Mouse (Mus musculus) MEL (cell line): ENCODE measurements around the gene Rbbp6. TPM values are rescaled to one million over a fixed set of nuclear protein-coding genes. Genes with fewer than 3 reads are reported as not detected.

ENCODE experiments used
- DNase-seq: peaks from one replicate; pipeline ENCODE4 v3.0.0; 2011; ENCODE audit warnings: low read depth, low spot score
- H3K27ac ChIP-seq: 2 replicates; pipeline ENCODE4 v1.5.1; 2012; ENCODE audit warnings: low read depth, mild to moderate bottlenecking, control low read depth, low read length, moderate library complexity; ENCODE audit not compliant: control insufficient read depth
- H3K27me3 ChIP-seq, 2 experiments: fragments of 150-350 bp in 1 of 2; sonication (generic) in 1 of 2; 2 replicates each; pipeline ENCODE4 v1.6.1; 2012; ENCODE audit warnings: low read length in 2 of 2, mild to moderate bottlenecking in 2 of 2, improper control_type of control experiment in 1 of 2, moderate library complexity in 1 of 2; ENCODE audit not compliant: insufficient read depth in 2 of 2, control insufficient read depth in 1 of 2
- H3K36me3 ChIP-seq, 2 experiments: 2 replicates each; pipeline ENCODE4 v1.6.1; 2012 to 2014; ENCODE audit warnings: low read length in 2 of 2, improper control_type of control experiment in 1 of 2, inconsistent platforms in 1 of 2, mild to moderate bottlenecking in 1 of 2; ENCODE audit not compliant: insufficient read depth in 2 of 2, control insufficient read depth in 1 of 2
- H3K4me1 ChIP-seq, 2 experiments: fragments of 150-350 bp in 1 of 2; sonication (generic) in 1 of 2; 2 replicates each; pipeline ENCODE4 v1.6.1; 2012; ENCODE audit warnings: low read length in 2 of 2, improper control_type of control experiment in 1 of 2, mild to moderate bottlenecking in 1 of 2; ENCODE audit not compliant: insufficient read depth in 2 of 2, control insufficient read depth in 1 of 2
- H3K4me3 ChIP-seq, 2 experiments: fragments of 150-350 bp in 1 of 2; sonication (generic) in 1 of 2; 2 replicates each; pipeline ENCODE4 v1.5.1; 2012; ENCODE audit warnings: low read depth in 2 of 2, low read length in 2 of 2, mild to moderate bottlenecking in 2 of 2, moderate library complexity in 2 of 2, control low read depth in 1 of 2, improper control_type of control experiment in 1 of 2; ENCODE audit not compliant: control insufficient read depth in 1 of 2, insufficient read depth in 1 of 2
- H3K79me2 ChIP-seq: 2 replicates; pipeline ENCODE4 v1.6.1; 2012; ENCODE audit warnings: mild to moderate bottlenecking, low read length, moderate library complexity; ENCODE audit not compliant: control insufficient read depth, poor library complexity, insufficient read depth
- H3K9ac ChIP-seq: 2 replicates; pipeline ENCODE4 v1.6.1; 2012; ENCODE audit warnings: low read depth, mild to moderate bottlenecking, control low read depth, low read length, moderate library complexity; ENCODE audit not compliant: control insufficient read depth, poor library complexity, severe bottlenecking
- H3K9me3 ChIP-seq: fragments of 150-350 bp; sonication (generic); replicated peaks from 2 replicates; pipeline ENCODE4 v1.6.1; 2012; ENCODE audit warnings: mild to moderate bottlenecking, low read length, improper control_type of control experiment, moderate library complexity; ENCODE audit not compliant: insufficient read depth
- CHD1 ChIP-seq: IDR thresholded peaks from 2 replicates; pipeline ENCODE4 v1.6.1; 2012; ENCODE audit warnings: low read depth, mild to moderate bottlenecking, inconsistent platforms, low read length, improper control_type of control experiment
- CTCF ChIP-seq, 3 experiments: IDR thresholded peaks in 2 of 3; conservative IDR thresholded peaks in 1 of 3; 2 replicates each; pipeline ENCODE4 v1.5.1; 2011 to 2012; ENCODE audit warnings: low read length in 3 of 3, low read depth in 2 of 3, mild to moderate bottlenecking in 2 of 3, improper control_type of control experiment in 1 of 3, inconsistent platforms in 1 of 3, mixed read lengths in 1 of 3, moderate library complexity in 1 of 3; ENCODE audit not compliant: control insufficient read depth in 1 of 3, insufficient read depth in 1 of 3, poor library complexity in 1 of 3, severe bottlenecking in 1 of 3
- E2F4 ChIP-seq: IDR thresholded peaks from 2 replicates; pipeline ENCODE4 v1.6.1; 2011; ENCODE audit warnings: low read depth, low read length, improper control_type of control experiment, borderline replicate concordance
- ELF1 ChIP-seq: IDR thresholded peaks from 2 replicates; pipeline ENCODE4 v1.6.1; 2014; ENCODE audit warnings: low read depth, mild to moderate bottlenecking, inconsistent platforms, low read length, improper control_type of control experiment, moderate library complexity
- GATA1 ChIP-seq: IDR thresholded peaks from 2 replicates; pipeline ENCODE4 v1.6.1; 2011; ENCODE audit warnings: low read depth, low read length, improper control_type of control experiment
- HCFC1 ChIP-seq: IDR thresholded peaks from 2 replicates; pipeline ENCODE4 v1.6.1; 2012; ENCODE audit warnings: low read depth, mild to moderate bottlenecking, inconsistent platforms, low read length, improper control_type of control experiment, moderate library complexity
- JUND ChIP-seq: IDR thresholded peaks from 2 replicates; pipeline ENCODE4 v1.6.1; 2011; ENCODE audit warnings: low read depth, mild to moderate bottlenecking, improper control_type of control experiment, low read length
- KAT2A ChIP-seq: conservative IDR thresholded peaks from 2 replicates; pipeline ENCODE4 v1.6.1; 2012; ENCODE audit warnings: low read depth, low read length, improper control_type of control experiment, inconsistent platforms
- MAX ChIP-seq: IDR thresholded peaks from 2 replicates; pipeline ENCODE4 v1.6.1; 2011; ENCODE audit warnings: low read length, improper control_type of control experiment
- MAZ ChIP-seq: IDR thresholded peaks from 2 replicates; pipeline ENCODE4 v1.6.1; 2012; ENCODE audit warnings: low read depth, mild to moderate bottlenecking, inconsistent platforms, low read length, improper control_type of control experiment
- MEF2A ChIP-seq: IDR thresholded peaks from 2 replicates; pipeline ENCODE4 v1.6.1; 2014; ENCODE audit warnings: low read depth, mild to moderate bottlenecking, inconsistent platforms, low read length, improper control_type of control experiment; ENCODE audit not compliant: poor library complexity, insufficient replicate concordance, severe bottlenecking; ENCODE audit errors: extremely low read depth
- MYB ChIP-seq: IDR thresholded peaks from 2 replicates; pipeline ENCODE4 v1.6.1; 2011; ENCODE audit warnings: mild to moderate bottlenecking, low read depth, low read length, improper control_type of control experiment
- NRF1 ChIP-seq: IDR thresholded peaks from 2 replicates; pipeline ENCODE4 v1.6.1; 2014; ENCODE audit warnings: low read depth, mild to moderate bottlenecking, inconsistent platforms, low read length, improper control_type of control experiment, moderate library complexity; ENCODE audit not compliant: poor library complexity, insufficient read depth, severe bottlenecking
- POLR2AphosphoS2 ChIP-seq: IDR thresholded peaks from 2 replicates; pipeline ENCODE4 v1.6.1; 2011; ENCODE audit warnings: low read length, improper control_type of control experiment
- RAD21 ChIP-seq: IDR thresholded peaks from 2 replicates; pipeline ENCODE4 v1.6.1; 2011; ENCODE audit warnings: mild to moderate bottlenecking, low read depth, low read length, improper control_type of control experiment
- RCOR1 ChIP-seq: IDR thresholded peaks from 2 replicates; pipeline ENCODE4 v1.6.1; 2012; ENCODE audit warnings: low read depth, mild to moderate bottlenecking, inconsistent platforms, low read length, improper control_type of control experiment
- SIN3A ChIP-seq: IDR thresholded peaks from 2 replicates; pipeline ENCODE4 v1.6.1; 2012; ENCODE audit warnings: low read length, improper control_type of control experiment, inconsistent platforms
- SMC3 ChIP-seq: IDR thresholded peaks from 2 replicates; pipeline ENCODE4 v1.6.1; 2011; ENCODE audit warnings: low read depth, low read length, improper control_type of control experiment
- TAL1 ChIP-seq: IDR thresholded peaks from 2 replicates; pipeline ENCODE4 v1.6.1; 2012; ENCODE audit warnings: mild to moderate bottlenecking, inconsistent platforms, low read length, moderate library complexity, mixed read lengths
- TBP ChIP-seq: IDR thresholded peaks from 2 replicates; pipeline ENCODE4 v1.8.0; 2011; ENCODE audit warnings: low read depth, low read length, improper control_type of control experiment
- TCF12 ChIP-seq: IDR thresholded peaks from 2 replicates; pipeline ENCODE4 v1.6.1; 2014; ENCODE audit warnings: low read depth, mild to moderate bottlenecking, inconsistent platforms, low read length, improper control_type of control experiment, moderate library complexity
- USF1 ChIP-seq: IDR thresholded peaks from 2 replicates; pipeline ENCODE4 v1.6.1; 2014; ENCODE audit warnings: low read depth, mild to moderate bottlenecking, inconsistent platforms, low read length, improper control_type of control experiment, moderate library complexity
- ZC3H11A ChIP-seq: IDR thresholded peaks from 2 replicates; pipeline ENCODE4 v1.6.1; 2012; ENCODE audit warnings: low read depth, mild to moderate bottlenecking, inconsistent platforms, low read length, improper control_type of control experiment
- ZKSCAN1 ChIP-seq: IDR thresholded peaks from 2 replicates; pipeline ENCODE4 v1.6.1; 2012; ENCODE audit warnings: low read depth, mild to moderate bottlenecking, inconsistent platforms, low read length, improper control_type of control experiment, moderate library complexity
- ZMIZ1 ChIP-seq: IDR thresholded peaks from 2 replicates; pipeline ENCODE4 v1.6.1; 2012; ENCODE audit warnings: low read depth, mild to moderate bottlenecking, inconsistent platforms, low read length, improper control_type of control experiment, moderate library complexity
- ZNF384 ChIP-seq: IDR thresholded peaks from 2 replicates; pipeline ENCODE4 v1.6.1; 2012; ENCODE audit warnings: low read depth, mild to moderate bottlenecking, inconsistent platforms, low read length, improper control_type of control experiment
- polyA plus RNA-seq, 2 experiments: library from polyadenylated mRNA; stranded (reverse) in 1 of 2; unstranded in 1 of 2; fragments of >175 nt in 1 of 2; fragments of >200 nt in 1 of 2; gene quantifications; 2 replicates each; pipeline versions ENCODE4 v1.2.1 to v1.2.4; 2012; ENCODE audit warnings: low replicate concordance in 2 of 2, low read depth in 1 of 2; ENCODE audit not compliant: insufficient read length in 2 of 2, insufficient read depth in 1 of 2, missing spikeins in 1 of 2
- total RNA-seq: library from RNA; depleted of rRNA; stranded (reverse); fragments of 300-350 nt; gene quantifications from 2 replicates; pipeline ENCODE4 v1.2.3, GENCODE M21; 2012

The Rbbp6 gene
- total and polyA plus RNA-seq, 3 experiments, result 22.7 to 70.6 TPM; not detected in 1

GRCm38 (mm10) chr7:123013466-123013865 lies 48.0 kb downstream of the Rbbp6 start:
- Histone ChIP-seq H3K9ac (no peak overlapping the region), H3K9me3 (no peaks in the 10 kb centered on the region), H3K36me3 (no peaks in the 10 kb centered on the region), H3K27ac (no peak overlapping the region), H3K27me3 (peaks cover 10 to 19% of the 10 kb centered on the region in 2 experiments), H3K4me3 (no peak overlapping the region), H3K79me2 (no peaks in the 10 kb centered on the region), H3K4me1 (no peaks in the 10 kb centered on the region)
- TF ChIP-seq RAD21, result no peak
- no peak for DNase-seq

GRCm38 (mm10) chr7:123014729-123015128 lies 49.2 kb downstream of the Rbbp6 start:
- Histone ChIP-seq H3K27ac (no peak overlapping the region), H3K4me3 (no peak overlapping the region), H3K36me3 (no peaks in the 10 kb centered on the region), H3K9me3 (no peaks in the 10 kb centered on the region), H3K4me1 (no peaks in the 10 kb centered on the region), H3K27me3 (peaks cover 10 to 18% of the 10 kb centered on the region in 2 experiments), H3K9ac (no peak overlapping the region), H3K79me2 (no peaks in the 10 kb centered on the region)
- TF ChIP-seq E2F4, result no peak
- no peak for TF ChIP-seq HCFC1
- TF ChIP-seq CTCF (IDR thresholded peaks at IDR 0.05 in 2 of 3, conservative IDR thresholded peaks at IDR 0.05 in 1 of 3; ENCODE audit: control insufficient read depth in 1 of 3, insufficient read depth in 1 of 3, low read depth in 2 of 3, low read length in 3 of 3, poor library complexity in 1 of 3, severe bottlenecking in 1 of 3), result no peak
- no peak for TF ChIP-seq MAX
- TF ChIP-seq ZNF384, result no peak
- no peak for TF ChIP-seq ELF1
- no peak for TF ChIP-seq CHD1
- no peak for TF ChIP-seq TCF12
- no peak for TF ChIP-seq MAZ
- no peak for TF ChIP-seq KAT2A
- TF ChIP-seq GATA1, result no peak
- no peak for DNase-seq

- H3K4me1 ChIP-seq, result no peaks in the 10 kb centered on the region
- no peaks in the 10 kb centered on the region for H3K36me3 ChIP-seq
- DNase-seq, result peak; percentile 66
- no peaks in the 10 kb centered on the region for H3K9me3 ChIP-seq
- H3K27me3 ChIP-seq, result peaks cover 6 to 9% of the 10 kb centered on the region in 2 experiments
- H3K9ac ChIP-seq, result no peak overlapping the region
- H3K79me2 ChIP-seq, result no peaks in the 10 kb centered on the region
- no peak overlapping the region for H3K27ac ChIP-seq
- no peak overlapping the region for H3K4me3 ChIP-seq
- TF ChIP-seq SMC3, result peak; percentile 77
- TF ChIP-seq ZNF384, result no peak; the same call in 1 of the 2 replicates
- no peak for TF ChIP-seq HCFC1
- TF ChIP-seq NRF1, result no peak
- TF ChIP-seq RCOR1, result no peak
- TF ChIP-seq ZC3H11A, result peak; percentile 78
- TF ChIP-seq SIN3A, result no peak
- peak; percentile 82 for TF ChIP-seq RAD21
- no peak for TF ChIP-seq TAL1
- TF ChIP-seq POLR2AphosphoS2, result no peak
- TF ChIP-seq USF1, result no peak
- TF ChIP-seq TCF12, result no peak
- TF ChIP-seq JUND, result no peak
- no peak for TF ChIP-seq ZKSCAN1
- peak; percentile 77 to 82 (median 80) for TF ChIP-seq CTCF (IDR thresholded peaks at IDR 0.05 in 2 of 3, conservative IDR thresholded peaks at IDR 0.05 in 1 of 3; ENCODE audit: control insufficient read depth in 1 of 3, insufficient read depth in 1 of 3, low read depth in 2 of 3, low read length in 3 of 3, poor library complexity in 1 of 3, severe bottlenecking in 1 of 3)
- TF ChIP-seq KAT2A, result no peak
- TF ChIP-seq MYB, result no peak
- TF ChIP-seq TBP, result no peak
- TF ChIP-seq MEF2A, result no peak
- no peak for TF ChIP-seq ZMIZ1
- no peak for TF ChIP-seq MAZ
Measured at GRCm38 (mm10) chr7:123017627-123018026, 52.1 kb downstream of the Rbbp6 start.
